Mouse (Mus musculus) splenic B cell, adult 2 months (primary cell): ENCODE measurements around the gene Smim14.
A peak's percentile ranks its signal among the peaks of the same experiment; 100 is the strongest.

Experiments
- DNase-seq: peaks from one replicate; pipeline ENCODE4 v3.0.0-alpha.2; 2011; ENCODE audit warnings: low read depth, low spot score
- H3K27me3 ChIP-seq: 2 replicates; pipeline ENCODE4 v1.6.1; 2012; ENCODE audit warnings: mild to moderate bottlenecking, low read length, moderate library complexity, mixed read lengths; ENCODE audit not compliant: control insufficient read depth, poor library complexity, insufficient read depth, severe bottlenecking
- H3K36me3 ChIP-seq: 2 replicates; pipeline ENCODE4 v1.6.1; 2012; ENCODE audit warnings: mild to moderate bottlenecking, low read length, moderate library complexity, mixed read lengths; ENCODE audit not compliant: control insufficient read depth, poor library complexity, insufficient read depth, severe bottlenecking

Smim14 gene

DNA sequence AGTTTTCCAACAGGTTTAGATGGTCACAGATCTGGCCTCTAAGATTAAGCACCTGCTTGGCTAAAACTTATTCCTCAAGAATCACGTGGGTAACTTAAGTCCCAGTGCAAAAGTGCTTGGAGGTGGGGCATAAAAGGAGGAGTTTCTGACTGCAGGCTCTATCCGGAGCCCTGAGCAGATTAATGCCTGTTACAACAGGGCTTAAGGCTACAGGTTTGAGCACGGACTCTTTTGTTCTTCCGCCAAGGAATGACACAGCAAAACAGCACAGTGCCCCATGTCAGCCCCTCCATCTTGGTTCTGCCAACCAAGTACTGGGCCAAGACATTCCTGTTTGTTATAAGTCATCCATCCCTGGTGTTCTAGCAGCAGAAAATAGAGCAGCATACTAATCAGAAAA, 108.7 kb downstream of the Smim14 start:
- Histone ChIP-seq H3K36me3 (peaks cover 7% of the 10 kb centered on the region; the same call in 1 of the 2 replicates), H3K27me3 (no peaks in the 10 kb centered on the region)
- no peak for DNase-seq

DNA sequence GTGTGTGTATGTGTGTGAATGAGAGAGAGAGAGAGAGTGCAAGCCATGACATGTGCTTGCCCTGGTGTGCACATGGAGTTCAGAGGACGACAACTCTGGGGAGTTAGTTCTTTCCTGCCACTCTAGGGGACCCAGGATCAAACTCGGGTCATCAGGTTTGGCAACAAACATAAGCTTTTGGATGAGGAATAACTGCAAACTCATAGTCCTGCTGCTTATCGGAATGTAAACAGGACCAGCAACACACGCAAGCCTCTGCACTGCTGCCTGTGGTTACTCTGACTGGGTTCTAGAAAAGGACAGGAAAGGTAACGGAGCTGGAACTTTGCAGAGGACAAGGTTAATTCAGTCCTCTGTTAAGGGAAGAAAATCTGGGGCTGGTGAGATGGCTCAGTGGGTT, 111.7 kb downstream of the Smim14 start:
- Histone ChIP-seq H3K27me3 (no peaks in the 10 kb centered on the region), H3K36me3 (peaks cover 12% of the 10 kb centered on the region; the same call in 1 of the 2 replicates)
- DNase-seq, result no peak

DNA sequence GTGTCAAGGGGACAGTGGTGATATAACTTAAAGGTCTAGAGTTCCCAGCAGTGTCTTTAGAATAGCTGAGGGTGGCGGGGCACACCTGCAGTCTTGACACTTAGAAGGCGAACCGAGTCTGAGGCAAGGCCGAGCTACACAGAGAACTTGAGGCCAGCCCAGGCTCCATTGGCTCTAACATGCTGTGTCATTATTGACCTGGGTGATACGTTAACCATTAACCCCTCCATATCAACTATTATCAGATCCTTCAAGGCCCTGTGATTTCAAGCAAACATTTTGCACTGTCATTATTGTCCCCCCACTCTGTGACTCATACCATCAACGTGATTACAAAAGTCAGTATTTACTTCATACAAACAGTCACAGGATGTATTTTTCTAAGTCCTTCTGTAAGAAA, 112.8 kb downstream of the Smim14 start:
- H3K27me3 ChIP-seq, result no peaks in the 10 kb centered on the region
- H3K36me3 ChIP-seq, result peaks cover 12% of the 10 kb centered on the region; the same call in 1 of the 2 replicates
- no peak for DNase-seq

DNA sequence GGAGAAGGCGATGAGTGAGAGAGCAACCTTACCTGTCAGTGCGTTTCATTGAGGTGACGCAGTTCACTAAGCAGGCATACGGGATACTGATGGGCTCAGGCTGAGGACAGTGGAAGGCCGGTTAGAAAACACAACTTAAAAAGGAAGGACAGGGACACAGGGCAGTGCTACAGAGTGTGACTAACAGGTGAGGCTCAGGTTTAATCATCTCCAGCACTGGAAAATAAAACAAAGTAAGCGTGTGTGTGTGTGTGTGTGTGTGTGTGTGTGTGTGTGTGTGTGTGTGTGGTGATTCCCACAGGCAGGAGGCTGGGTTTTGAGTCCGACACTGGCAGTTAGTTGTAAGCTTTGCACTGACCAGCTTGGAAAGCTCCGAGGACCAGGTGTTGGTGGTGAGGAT, 114.2 kb downstream of the Smim14 start:
- H3K36me3 ChIP-seq, result peaks cover 12% of the 10 kb centered on the region; the same call in 1 of the 2 replicates
- no peak for DNase-seq
- no peaks in the 10 kb centered on the region for H3K27me3 ChIP-seq

DNA sequence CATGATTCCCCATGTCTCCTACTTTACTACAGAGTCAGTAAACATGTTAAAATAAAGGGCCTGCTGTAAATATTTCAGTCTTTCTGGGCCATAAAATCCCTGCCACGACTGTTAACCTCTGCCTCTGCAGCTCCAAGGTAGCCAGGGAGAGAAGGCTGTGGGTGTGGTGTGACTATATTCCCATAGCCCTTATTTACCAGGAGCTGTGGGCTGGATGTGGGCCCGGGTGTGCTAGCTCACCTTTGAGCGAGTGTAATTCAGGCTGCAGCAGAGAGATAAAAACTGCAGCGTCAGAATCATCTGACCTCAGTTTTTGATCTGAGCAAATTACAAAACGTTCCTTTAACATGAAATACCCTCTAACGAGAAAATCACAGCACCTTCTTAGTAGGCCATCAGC, 116.2 kb downstream of the Smim14 start:
- H3K27me3 ChIP-seq, result no peaks in the 10 kb centered on the region
- peaks cover 12% of the 10 kb centered on the region; the same call in 1 of the 2 replicates for H3K36me3 ChIP-seq
- no peak for DNase-seq

DNA sequence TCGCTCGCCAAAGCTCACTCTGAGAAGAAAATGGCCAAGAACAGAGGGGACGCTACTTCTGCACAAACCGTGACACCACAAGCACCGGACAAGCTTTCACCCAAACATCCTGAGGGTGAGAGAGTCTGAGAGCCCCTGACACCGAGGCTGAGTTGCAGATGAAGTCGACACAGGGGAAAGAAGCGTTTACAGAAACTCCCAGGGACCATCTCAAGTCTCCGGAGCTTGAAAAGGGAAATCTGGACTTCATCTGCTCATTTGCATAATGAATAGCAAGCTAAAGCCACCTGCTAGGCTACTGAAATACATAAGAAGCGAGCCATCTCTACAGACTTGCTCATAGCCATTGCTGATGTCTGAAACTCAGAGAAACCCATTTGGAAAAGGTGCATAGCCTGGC, 117.8 kb downstream of the Smim14 start:
- DNase-seq, result no peak
- H3K36me3 ChIP-seq, result peaks cover 9% of the 10 kb centered on the region; the same call in 1 of the 2 replicates
- no peaks in the 10 kb centered on the region for H3K27me3 ChIP-seq

DNA sequence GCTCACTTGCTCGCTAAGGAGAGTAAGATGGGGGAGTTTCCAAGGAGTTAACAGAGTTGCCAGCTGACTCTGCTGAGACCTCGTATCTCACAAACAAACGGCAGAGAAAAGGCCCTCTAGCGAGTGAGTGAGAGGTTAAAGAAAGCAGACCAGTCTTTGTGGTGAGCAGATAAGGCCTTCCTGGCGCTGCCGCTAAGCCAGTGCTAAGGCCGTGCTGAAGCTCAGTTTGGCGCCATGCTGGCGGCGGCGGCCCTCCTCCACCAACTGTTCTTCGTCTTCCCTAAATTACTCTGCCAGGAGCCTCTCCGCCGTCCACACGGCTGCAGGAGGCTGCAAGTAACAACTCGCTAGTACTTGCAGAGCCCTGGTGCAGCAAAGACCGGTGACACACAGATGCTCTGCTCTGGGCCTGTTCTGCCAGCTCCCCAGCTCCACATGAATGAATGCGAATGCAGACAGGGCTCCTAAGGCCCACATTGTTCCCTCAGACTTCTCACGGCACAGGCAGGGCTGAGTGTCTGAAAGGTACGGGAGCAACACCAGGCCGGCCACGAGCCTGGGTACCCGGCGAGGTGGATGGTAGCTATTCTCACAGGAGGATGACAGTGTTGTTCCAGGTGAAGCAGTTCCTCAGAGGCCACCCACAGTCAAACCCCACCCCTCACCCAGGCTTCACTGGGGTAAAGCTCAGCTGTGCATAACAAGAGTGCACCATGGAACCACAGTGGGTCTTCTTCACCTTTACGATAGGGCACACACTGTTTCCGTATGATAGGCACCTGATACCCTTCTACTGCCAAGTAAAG, 121.1 kb downstream of the Smim14 start:
- no peaks in the 10 kb centered on the region for H3K36me3 ChIP-seq
- DNase-seq, result no peak

DNA sequence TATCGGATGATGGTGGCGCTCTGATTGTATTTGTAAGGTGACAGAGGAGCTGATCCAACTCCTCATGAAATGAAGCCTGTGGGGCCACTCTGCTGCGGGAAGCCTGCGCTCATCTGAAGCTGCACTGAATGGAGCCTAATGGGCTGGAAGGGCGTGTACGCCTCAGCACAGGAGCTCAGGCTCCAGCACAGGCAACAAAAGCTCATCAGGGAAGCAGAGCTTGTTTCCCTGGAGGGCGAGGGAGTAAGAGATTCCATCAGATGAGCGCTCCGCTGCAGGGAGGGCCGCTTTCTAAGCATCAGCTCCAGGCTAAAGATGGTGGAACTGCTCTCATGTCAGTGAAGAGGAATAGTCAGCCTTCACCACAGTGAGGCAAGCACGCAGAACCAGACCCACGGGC, 129.0 kb downstream of the Smim14 start:
- DNase-seq, result no peak
- H3K27me3 ChIP-seq, result no peaks in the 10 kb centered on the region
- 0 out of 2 replicates have a peak, but pooled peaks cover 12% of the 10 kb centered on the region for H3K36me3 ChIP-seq

More for the DNA sequence above, 121.1 kb downstream of the Smim14 start:
- H3K27me3 ChIP-seq, result no peaks in the 10 kb centered on the region

DNA sequence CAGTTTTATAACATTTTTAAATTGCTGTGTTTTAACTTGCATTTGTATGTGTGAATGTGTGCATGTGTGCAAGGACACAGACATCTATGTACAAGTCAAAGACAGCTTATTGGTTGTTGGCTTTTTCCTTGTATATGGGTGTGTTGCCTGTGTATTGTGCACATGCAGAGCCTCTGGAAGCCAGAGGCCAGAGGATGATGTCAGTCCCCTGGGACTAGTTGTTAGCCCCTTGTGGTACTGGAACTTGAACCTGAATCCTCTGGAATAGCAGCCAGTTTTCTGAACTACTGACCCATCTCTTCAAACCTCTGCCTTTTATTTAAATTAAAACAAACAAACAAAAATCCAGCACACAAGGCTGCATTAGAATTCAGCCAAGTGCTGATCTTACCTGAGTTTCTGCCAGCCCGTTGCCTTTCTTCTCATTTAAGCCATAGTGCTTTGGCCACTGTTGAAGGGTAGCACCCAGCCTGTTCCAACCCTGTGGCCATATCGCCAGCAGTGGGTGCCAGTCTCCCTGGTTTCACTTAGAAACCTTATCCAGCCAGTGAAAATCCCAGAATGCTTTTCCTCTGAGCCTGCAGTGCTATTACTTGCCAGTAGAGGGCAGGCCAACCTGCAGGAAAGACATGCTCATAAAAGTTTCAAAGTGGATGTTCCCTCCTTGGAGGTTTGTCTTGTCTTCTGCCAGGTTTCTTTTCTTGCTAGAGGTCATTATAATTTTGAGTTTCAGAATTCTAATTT, 135.6 kb downstream of the Smim14 start:
- Histone ChIP-seq H3K36me3 (peaks cover 9% of the 10 kb centered on the region), H3K27me3 (no peaks in the 10 kb centered on the region)
- peak; percentile 86 for DNase-seq
